Mouse (Mus musculus) megakaryocyte, embryonic 14.5 days (primary cell): Measurements from ENCODE around the gene Usp42.

ENCODE experiments used
- FLI1 ChIP-seq: IDR thresholded peaks from 2 replicates; pipeline ENCODE4 v1.6.1; 2012; ENCODE audit warnings: low read length, inconsistent platforms, mixed read lengths
- GATA1 ChIP-seq: IDR thresholded peaks from 3 replicates; pipeline ENCODE4 v1.6.1; 2012; ENCODE audit warnings: mixed read lengths, low read length, inconsistent platforms, borderline replicate concordance

DNA sequence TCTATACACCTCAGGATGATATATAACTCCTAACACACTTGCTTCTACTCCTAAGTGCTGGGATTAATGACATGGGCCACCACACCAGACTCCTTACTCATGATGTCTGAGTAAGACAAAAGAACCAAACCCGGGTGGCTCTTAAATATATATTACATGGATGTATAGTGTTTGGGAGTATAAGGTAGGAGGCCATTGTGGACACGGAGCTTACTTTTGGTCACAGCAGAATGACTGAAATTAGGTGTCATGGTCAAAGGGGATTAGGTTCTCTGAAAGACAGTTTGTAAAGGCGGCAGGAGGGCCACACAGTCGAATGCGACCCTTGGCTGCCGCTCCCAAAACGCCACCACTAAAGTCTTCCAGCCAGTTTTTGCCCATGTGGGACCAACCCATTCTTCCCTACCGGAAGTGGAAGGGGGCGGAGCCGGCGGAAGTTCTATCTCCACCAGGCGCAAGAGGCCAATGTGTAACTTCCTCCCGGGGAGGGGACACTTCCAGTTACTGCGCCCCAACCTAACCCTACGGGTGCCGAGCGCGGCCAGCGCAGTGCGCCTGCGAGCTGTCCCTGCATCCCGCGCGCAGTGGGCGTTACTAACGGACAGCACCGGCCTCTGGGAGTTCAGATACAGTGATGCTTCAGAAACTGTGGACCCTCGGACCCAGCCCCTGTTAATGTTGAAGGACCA, 25.8 kb upstream of the Usp42 start:
- TF ChIP-seq GATA1 (no peak), FLI1 (no peak)
